Mouse (Mus musculus) urinary bladder, postnatal 14 days (tissue): ENCODE measurements around the gene Scn3b.

Experiments
- DNase-seq: peaks from one replicate; pipeline ENCODE4 v3.0.0; 2021; ENCODE audit warnings: low spot score

Gene Scn3b

DNA sequence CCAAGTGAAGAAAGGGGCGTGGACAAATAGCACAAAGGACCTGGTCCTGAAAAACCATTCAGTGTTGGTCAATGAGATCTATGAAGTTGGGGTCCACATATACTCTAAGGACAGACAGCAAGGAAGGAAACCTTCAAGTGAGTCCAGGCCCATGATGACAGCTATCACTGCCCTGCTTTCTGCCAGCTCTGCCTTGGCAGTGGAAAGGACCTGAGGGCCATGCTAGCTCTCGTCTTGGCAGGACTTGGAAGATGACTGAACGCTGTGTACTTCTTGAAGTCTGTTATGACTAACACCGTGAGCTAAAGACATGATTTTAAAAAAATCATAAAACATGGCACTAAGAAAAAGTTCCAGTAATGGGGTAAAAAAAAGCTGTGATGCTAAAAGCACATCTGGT is 48.7 kb downstream of the Scn3b start:
- peak; percentile 24 for DNase-seq

- DNase-seq = no peak
Observed at GRCm38 (mm10) chr9:40318771-40319170, 49.8 kb downstream of the Scn3b start.

- no peak for DNase-seq
Observed at GRCm38 (mm10) chr9:40320405-40320804, 51.4 kb downstream of the Scn3b start.

DNA sequence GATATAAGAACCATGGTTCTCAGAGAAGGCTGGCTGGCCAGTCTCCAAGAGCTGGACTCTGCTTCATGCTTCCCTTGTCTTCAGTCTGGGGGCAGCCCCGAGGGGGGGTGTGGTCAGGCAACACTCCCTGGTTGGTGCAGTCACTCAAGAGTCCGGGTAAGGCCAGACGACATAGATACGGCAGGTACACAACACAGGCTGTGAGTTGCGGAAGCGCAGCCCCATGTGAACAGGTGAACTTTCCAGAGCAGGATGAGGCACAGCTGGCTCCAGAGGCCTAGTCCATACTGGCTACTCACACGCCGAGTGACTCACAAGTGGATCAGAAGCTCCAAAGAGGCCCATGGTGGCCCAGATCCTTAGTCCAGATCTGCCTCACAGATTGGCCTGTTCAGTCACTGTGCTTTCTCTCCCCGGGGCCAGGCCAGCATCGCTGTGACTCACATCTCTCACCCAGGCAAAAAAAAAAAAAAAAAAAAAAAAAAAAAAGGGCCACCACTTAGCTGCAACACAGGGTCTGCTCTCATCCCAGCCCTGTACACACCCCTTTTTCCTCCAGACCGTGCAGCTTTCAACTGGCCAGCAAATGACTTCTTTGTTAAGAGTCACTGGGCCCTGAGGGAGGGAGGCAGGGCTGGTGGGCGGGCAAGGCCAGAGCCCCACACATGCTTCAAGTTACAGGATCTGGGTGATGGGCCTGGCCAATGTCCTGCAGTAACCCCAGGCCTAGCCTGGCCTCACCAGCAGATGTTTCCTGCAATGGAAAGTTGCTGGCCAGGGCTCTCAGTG is 52.1 kb downstream of the Scn3b start:
- peak; percentile 82 for DNase-seq

- DNase-seq = no peak
Observed at GRCm38 (mm10) chr9:40321668-40322003, 52.6 kb downstream of the Scn3b start.

- no peak for DNase-seq
Observed at GRCm38 (mm10) chr9:40322372-40322771, 53.4 kb downstream of the Scn3b start.

- DNase-seq = no peak
Observed at GRCm38 (mm10) chr9:40323171-40323570, 54.2 kb downstream of the Scn3b start.

DNA sequence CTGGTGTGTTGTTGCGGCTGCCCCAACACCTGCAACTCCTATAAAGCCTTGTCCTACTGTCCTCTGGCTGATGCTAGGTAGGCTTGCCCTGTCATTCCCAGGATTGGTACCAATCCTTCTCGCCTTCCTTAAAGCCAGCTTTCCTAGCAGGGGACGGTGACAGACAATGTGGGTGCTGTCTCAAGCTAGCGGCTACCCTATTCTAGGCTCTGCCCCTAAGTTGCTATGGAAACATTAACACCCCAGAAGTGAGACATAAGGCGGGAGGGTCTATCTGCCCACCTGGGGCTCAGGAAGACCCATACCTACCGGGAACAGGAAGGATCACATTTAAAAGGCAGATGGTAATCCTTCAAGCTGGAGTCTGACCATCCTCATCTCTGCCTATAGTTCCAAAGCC is 54.8 kb downstream of the Scn3b start:
- DNase-seq = no peak

DNA sequence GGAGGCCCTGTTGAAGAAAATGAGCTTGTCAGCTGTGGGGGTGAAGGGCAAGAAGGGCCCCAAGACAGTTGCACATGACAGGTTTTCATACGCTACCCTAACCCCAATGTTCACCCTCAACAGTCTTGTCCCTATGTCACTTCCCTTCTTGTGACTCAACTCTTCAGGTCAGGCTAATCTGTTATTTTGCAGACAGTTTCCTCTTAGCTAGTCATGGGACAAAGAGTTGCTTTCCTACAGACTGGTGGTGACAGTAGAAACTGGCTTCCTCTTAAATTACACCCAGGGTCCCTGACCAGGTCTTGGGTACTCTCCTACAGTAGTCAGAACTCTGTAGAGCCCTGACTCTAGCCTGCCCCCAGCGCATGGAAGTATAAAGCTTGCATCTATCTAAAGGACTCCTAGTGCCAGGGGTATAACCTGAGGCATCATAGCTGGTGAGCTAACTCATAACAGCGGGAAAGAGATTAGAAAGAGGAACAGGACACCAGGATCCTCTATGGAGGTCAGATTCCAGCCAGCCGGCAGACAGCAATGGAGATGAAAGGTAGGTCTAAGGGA is 55.3 kb downstream of the Scn3b start:
- no peak for DNase-seq

- DNase-seq = no peak
Observed at GRCm38 (mm10) chr9:40324826-40325225, 55.8 kb downstream of the Scn3b start.

GRCm38 (mm10) chr9:40326260-40326915 is 57.4 kb downstream of the Scn3b start:
- no peak for DNase-seq

DNA sequence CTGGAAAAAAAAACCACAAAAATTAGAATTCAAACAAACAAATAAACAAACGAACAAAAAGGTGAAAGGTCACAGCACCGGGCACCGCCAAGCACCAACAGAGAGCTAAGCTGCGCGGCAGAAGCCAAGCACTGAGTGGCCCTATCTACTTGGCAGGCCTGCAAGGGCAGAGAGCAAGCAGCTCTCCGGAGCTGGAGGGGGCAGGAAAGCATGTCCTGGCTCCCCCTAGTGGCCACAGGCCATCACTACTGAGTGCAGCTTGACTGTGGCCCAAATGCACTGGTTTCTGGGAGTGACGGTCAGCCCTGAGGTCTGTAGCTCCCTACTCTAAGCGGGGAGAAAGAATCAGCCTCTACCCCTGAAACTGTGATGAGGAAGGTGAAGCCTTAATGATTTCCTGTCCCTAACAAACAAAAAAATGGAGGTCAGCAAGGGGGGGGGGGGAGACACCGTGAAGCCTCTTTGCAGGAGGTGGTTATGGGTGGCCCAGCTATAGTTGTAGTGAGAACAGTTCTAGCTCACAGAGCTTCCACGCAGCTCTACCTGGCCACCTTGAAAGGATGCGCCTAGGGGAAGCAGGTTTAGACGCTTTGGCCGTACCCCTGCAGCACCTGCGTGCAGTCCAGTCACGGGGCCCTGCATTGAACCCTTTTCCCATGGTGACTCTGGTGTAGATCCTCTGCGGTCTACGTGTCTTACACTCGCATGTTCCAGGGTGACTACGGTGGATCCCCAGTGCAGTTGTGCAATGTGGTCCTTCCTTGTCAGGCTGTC is 61.8 kb downstream of the Scn3b start:
- DNase-seq = peak; percentile 92

DNA sequence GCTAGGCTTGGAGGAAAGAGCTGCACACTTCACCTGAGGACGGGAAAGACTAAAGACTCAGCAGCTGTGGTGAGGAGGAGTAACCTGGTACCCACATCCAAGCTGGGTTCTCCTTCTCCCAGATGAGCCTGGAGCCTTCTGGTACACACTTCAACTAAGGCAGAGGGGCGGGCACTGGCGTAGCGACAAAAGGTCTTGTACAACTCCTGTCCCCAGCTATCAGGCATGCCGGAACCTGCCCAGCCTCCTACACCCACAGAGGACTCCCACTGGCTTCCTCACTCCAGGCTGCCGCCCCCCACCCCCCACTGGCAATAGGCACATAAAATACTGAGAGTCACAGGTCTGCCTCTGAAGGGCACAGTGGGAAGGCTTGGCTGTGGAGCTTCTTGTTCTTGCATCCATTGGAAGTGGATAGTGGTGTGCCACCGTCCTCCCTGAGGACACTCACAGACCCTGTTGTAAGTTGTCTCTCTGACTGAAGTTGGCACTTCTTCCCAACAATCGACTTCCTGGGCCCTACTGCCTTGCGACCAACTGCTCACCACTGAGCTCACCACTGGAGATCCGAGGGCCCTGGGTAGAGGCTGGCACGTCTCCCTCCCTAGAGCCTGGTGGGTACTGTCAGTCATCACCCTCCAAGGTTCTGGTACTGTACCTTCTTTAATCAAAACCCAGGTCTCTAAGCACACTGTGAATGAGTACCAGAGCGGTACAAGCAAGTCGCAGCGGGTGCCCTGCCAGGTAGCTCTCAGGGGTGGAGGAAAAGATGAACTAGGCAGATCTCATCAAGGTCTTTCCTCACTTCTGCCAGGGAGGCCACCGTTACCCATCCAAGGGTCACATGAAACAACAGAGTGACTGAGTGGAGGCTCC is 62.6 kb downstream of the Scn3b start:
- DNase-seq = no peak

GRCm38 (mm10) chr9:40332326-40332725 is 63.3 kb downstream of the Scn3b start:
- no peak for DNase-seq

GRCm38 (mm10) chr9:40332731-40333648 is 64.0 kb downstream of the Scn3b start:
- DNase-seq = no peak

GRCm38 (mm10) chr9:40333649-40334396 is 64.8 kb downstream of the Scn3b start:
- peak; percentile 74 for DNase-seq

GRCm38 (mm10) chr9:40334617-40335016 is 65.6 kb downstream of the Scn3b start:
- no peak for DNase-seq

DNA sequence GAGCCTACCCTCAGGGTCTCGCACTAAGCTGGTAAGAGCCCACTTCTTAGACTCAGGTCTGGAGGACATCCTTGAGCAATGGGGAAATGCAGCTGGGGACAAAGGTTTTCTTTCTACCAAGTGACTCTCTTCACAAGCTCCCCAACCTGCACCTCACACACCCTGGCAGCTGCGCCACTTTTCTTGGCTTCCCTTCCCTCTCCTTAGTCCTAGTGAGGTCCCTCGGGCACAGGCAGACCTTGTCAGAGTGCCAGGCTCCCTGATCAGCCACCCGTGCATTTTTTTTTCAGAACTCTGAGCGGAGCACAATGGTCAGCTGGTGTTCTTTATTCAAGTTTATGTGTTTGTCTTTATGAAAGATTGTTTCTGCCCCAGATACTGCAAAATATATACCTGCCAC is 67.7 kb downstream of the Scn3b start:
- peak; percentile 55 for DNase-seq

DNA sequence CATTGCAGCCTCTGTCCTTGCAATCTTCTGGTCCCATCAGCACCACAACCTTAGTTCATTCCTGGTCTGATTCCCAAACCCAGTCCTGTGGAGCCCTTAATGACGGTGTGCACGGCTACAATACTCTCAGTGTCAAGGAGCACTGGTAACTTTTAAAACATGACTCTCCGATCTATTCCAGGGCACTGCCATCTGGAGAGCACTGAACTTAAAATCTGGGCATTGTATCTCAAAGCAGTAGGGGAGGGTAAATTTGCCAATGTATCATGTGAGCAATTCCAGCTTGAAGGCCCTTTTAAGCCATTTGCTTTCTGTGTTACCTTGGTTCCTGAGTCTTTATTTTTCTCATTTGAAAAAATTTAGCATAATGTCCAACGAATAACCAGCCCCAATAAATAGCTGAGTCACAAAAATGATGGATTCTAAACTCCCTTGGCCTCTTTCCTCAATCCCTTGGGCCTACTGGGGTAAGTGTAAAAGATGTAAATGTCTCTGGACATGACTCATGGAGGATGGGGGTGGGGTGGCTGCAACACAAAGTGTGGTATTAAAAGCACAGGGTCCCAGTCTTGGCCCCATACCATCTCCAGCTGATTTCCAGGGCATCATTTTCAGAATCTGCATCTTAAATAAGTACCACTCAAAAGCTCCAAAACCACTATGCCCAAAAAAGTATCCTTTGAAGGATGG is 68.3 kb downstream of the Scn3b start:
- no peak for DNase-seq
